Mouse (Mus musculus): ENCODE measurements around the gene Gucy2d. TPM values are rescaled to one million over a fixed set of nuclear protein-coding genes. Genes with fewer than 3 reads are reported as not detected.

Gene Gucy2d
- total RNA-seq, 2 experiments from 2014 or later, result not detected

GRCm38 (mm10) chr7:98523070-98523812 is 83.0 kb downstream of the Gucy2d start:
- DNase-seq, result peak; percentile 32 to 50

- DNase-seq, result peak; percentile 56 to 72
Measured at GRCm38 (mm10) chr7:98523813-98524361, 83.7 kb downstream of the Gucy2d start.

- DNase-seq, result peak; percentile 24 to 51
Measured at GRCm38 (mm10) chr7:98524401-98524800, 84.2 kb downstream of the Gucy2d start.

- DNase-seq, result no peak
Measured at GRCm38 (mm10) chr7:98524869-98525699, 84.9 kb downstream of the Gucy2d start.

Other genes starting within 250 kb of the Gucy2d start
- 1 to 10 TPM in 1 of 2 experiments, under 1 TPM in 1; 0.20 to 3.2 TPM for gene B3gnt6, start 240.9 kb upstream of the Gucy2d start, total RNA-seq (2021)
- 10 to 100 TPM; 12.9 to 17.3 TPM for gene Acer3, start 119.2 kb upstream of the Gucy2d start, total RNA-seq (2021)
- gene Tsku, start 79.1 kb upstream of the Gucy2d start, total RNA-seq (2021), result 10 to 100 TPM; 19.8 to 23.4 TPM
- 10 to 100 TPM; 17.3 to 21.1 TPM for gene Lrrc32, start 48.9 kb downstream of the Gucy2d start, total RNA-seq (2021)
- gene Emsy, start 216.4 kb downstream of the Gucy2d start, total RNA-seq (2021), result 10 to 100 TPM; 31.3 to 36.4 TPM

Data from adrenal gland, postnatal 36 days (tissue).